Mouse (Mus musculus) forebrain, embryonic 16.5 days (tissue): ENCODE data around the gene Fhod1. TPM values are rescaled to one million over a fixed set of nuclear protein-coding genes. Genes with fewer than 3 reads are reported as not detected.
A peak's percentile ranks its signal among the peaks of the same experiment; 100 is the strongest.

ENCODE experiments used
- ATAC-seq: fragments of 200-750 bp; cut with Nextera tagmentation; 2 replicates; pipeline ENCODE4 v1.8.0; 2017; ENCODE audit warnings: mild to moderate bottlenecking, moderate library complexity
- H3K27ac ChIP-seq: fragments of 300-500 bp; sonication (generic); 2 replicates; pipeline ENCODE4 v1.5.1; 2014; ENCODE audit warnings: low read length, control low read depth
- H3K27me3 ChIP-seq: fragments of 300-500 bp; sonication (generic); replicated peaks from 2 replicates; pipeline ENCODE4 v1.6.1; 2014; ENCODE audit warnings: low read length; ENCODE audit not compliant: control insufficient read depth, insufficient read depth
- H3K36me3 ChIP-seq: fragments of 300-500 bp; sonication (generic); 2 replicates; pipeline ENCODE4 v1.6.1; 2014; ENCODE audit not compliant: control insufficient read depth, insufficient read depth
- H3K4me1 ChIP-seq: fragments of 300-500 bp; sonication (generic); replicated peaks from 2 replicates; pipeline ENCODE4 v1.6.1; 2014; ENCODE audit warnings: low read length; ENCODE audit not compliant: control insufficient read depth, insufficient read depth
- H3K4me2 ChIP-seq: fragments of 300-500 bp; sonication (generic); 2 replicates; pipeline ENCODE4 v1.6.1; 2014; ENCODE audit warnings: mild to moderate bottlenecking, low read length, control low read depth
- H3K4me3 ChIP-seq: fragments of 300-500 bp; sonication (generic); replicated peaks from 2 replicates; pipeline ENCODE4 v1.5.1; 2014; ENCODE audit warnings: mild to moderate bottlenecking, low read length, control low read depth
- H3K9ac ChIP-seq: fragments of 300-500 bp; sonication (generic); replicated peaks from 2 replicates; pipeline ENCODE4 v1.6.1; 2014; ENCODE audit warnings: low read depth, low read length, control low read depth
- H3K9me3 ChIP-seq: fragments of 300-500 bp; sonication (generic); 2 replicates; pipeline ENCODE4 v1.6.1; 2016; ENCODE audit warnings: low read length; ENCODE audit not compliant: control insufficient read depth
- WGBS: fragments of 180-500 bp; shearing (Covaris S2); extraction: QIAGEN DNeasy Blood & Tissue Kit; methylation state at CpG from one replicate; pipeline ENCODE4 v1.1.7; 2014; 5-methylcytosine and 5-hydroxymethylcytosine counted together
- polyA plus RNA-seq: library from polyadenylated mRNA; unstranded; fragments of >200 nt; fragmentation: Nextera tagmentation; extraction: Ambion mirVana; gene quantifications from 2 replicates; pipeline ENCODE4 v1.2.1, GENCODE M21; 2015

Gene Fhod1
- polyA plus RNA-seq, 1 experiment from 2014 or later, result 0.43 TPM

- H3K27ac ChIP-seq, result no peak overlapping the region
- no peaks in the 10 kb centered on the region for H3K27me3 ChIP-seq
- H3K9ac ChIP-seq, result no peak overlapping the region
- ATAC-seq, result no peak
- peaks cover 15% of the 10 kb centered on the region for H3K4me1 ChIP-seq
- 75% methylated on average over 8 of the region's 8 CpGs for WGBS
- no peak overlapping the region for H3K4me2 ChIP-seq
- H3K36me3 ChIP-seq, result peaks cover 4% of the 10 kb centered on the region; the same call in 1 of the 2 replicates
- no peaks in the 10 kb centered on the region for H3K9me3 ChIP-seq
- no peak overlapping the region for H3K4me3 ChIP-seq
These were observed 5.9 kb upstream of the Fhod1 start for GRCm38 (mm10) chr8:105353583-105354135.

GRCm38 (mm10) chr8:105350186-105350585 is 2.4 kb upstream of the Fhod1 start:
- H3K4me1 ChIP-seq, result peaks cover 32% of the 10 kb centered on the region
- H3K9ac ChIP-seq, result no peak overlapping the region; the same call in 1 of the 2 replicates
- ATAC-seq, result no peak
- H3K27me3 ChIP-seq, result no peaks in the 10 kb centered on the region
- no peak overlapping the region for H3K27ac ChIP-seq
- no peaks in the 10 kb centered on the region for H3K9me3 ChIP-seq
- H3K4me2 ChIP-seq, result peak overlapping the region; percentile 94
- 29% methylated on average over 7 of the region's 7 CpGs for WGBS
- peak overlapping the region; percentile 75 for H3K4me3 ChIP-seq
- H3K36me3 ChIP-seq, result no peaks in the 10 kb centered on the region

GRCm38 (mm10) chr8:105349096-105349771 is 1.5 kb upstream of the Fhod1 start:
- WGBS, result 0% methylated on average over 45 of the region's 48 CpGs
- peak; percentile 26 for ATAC-seq
- H3K27ac ChIP-seq, result peak overlapping the region; percentile 68
- H3K4me3 ChIP-seq, result peak overlapping the region; percentile 75
- no peaks in the 10 kb centered on the region for H3K36me3 ChIP-seq
- H3K27me3 ChIP-seq, result no peaks in the 10 kb centered on the region
- no peaks in the 10 kb centered on the region for H3K9me3 ChIP-seq
- peak overlapping the region; percentile 94 for H3K4me2 ChIP-seq
- H3K9ac ChIP-seq, result peak overlapping the region; percentile 81
- H3K4me1 ChIP-seq, result peaks cover 32% of the 10 kb centered on the region

- Histone ChIP-seq H3K4me2 (peak within 1 kb of the TSS; percentile 94), H3K4me3 (peak within 1 kb of the TSS; percentile 75), H3K36me3 (no peaks in the 10 kb centered on the region), H3K9ac (peak within 1 kb of the TSS; percentile 81), H3K27ac (peak within 1 kb of the TSS; percentile 68), H3K4me1 (peaks cover 32% of the 10 kb centered on the region), H3K9me3 (no peaks in the 10 kb centered on the region), H3K27me3 (no peaks in the 10 kb centered on the region)
- WGBS, result under 1% methylated on average over 34 of the region's 34 CpGs
- peak; percentile 27 for ATAC-seq
These were observed 820 bp upstream of the Fhod1 start, which contains the start of gene Slc9a5 for GRCm38 (mm10) chr8:105348450-105349095. Slc9a5 (plus strand) TSS chr8:105348843.

GRCm38 (mm10) chr8:105346611-105347427 is 934 bp downstream of the Fhod1 start:
- peaks cover 32% of the 10 kb centered on the region for H3K4me1 ChIP-seq
- peak; percentile 1; the same call in 1 of the 2 replicates for ATAC-seq
- WGBS, result 4% methylated on average over 32 of the region's 34 CpGs
- peak overlapping the region; percentile 81 for H3K9ac ChIP-seq
- H3K27me3 ChIP-seq, result no peaks in the 10 kb centered on the region
- H3K27ac ChIP-seq, result no peak overlapping the region
- H3K4me3 ChIP-seq, result peak overlapping the region; percentile 75
- H3K9me3 ChIP-seq, result no peaks in the 10 kb centered on the region
- peak overlapping the region; percentile 94 for H3K4me2 ChIP-seq
- H3K36me3 ChIP-seq, result no peaks in the 10 kb centered on the region

- H3K4me1 ChIP-seq, result peaks cover 25% of the 10 kb centered on the region
- H3K36me3 ChIP-seq, result no peaks in the 10 kb centered on the region
- no peaks in the 10 kb centered on the region for H3K27me3 ChIP-seq
- H3K4me3 ChIP-seq, result no peak overlapping the region
- no peak overlapping the region for H3K9ac ChIP-seq
- no peak for ATAC-seq
- WGBS, result 72% methylated on average over 7 of the region's 7 CpGs
- H3K27ac ChIP-seq, result no peak overlapping the region
- H3K9me3 ChIP-seq, result no peaks in the 10 kb centered on the region
- no peak overlapping the region for H3K4me2 ChIP-seq
These were observed 2.4 kb downstream of the Fhod1 start for GRCm38 (mm10) chr8:105345061-105345975.

GRCm38 (mm10) chr8:105343791-105344574 is 3.8 kb downstream of the Fhod1 start:
- Histone ChIP-seq H3K4me1 (peaks cover 17% of the 10 kb centered on the region), H3K4me2 (no peak overlapping the region), H3K9ac (no peak overlapping the region)

GRCm38 (mm10) chr8:105342768-105343167 is 5.0 kb downstream of the Fhod1 start:
- no peak for ATAC-seq
- Histone ChIP-seq H3K27ac (no peak overlapping the region), H3K4me1 (peaks cover 13% of the 10 kb centered on the region), H3K36me3 (no peaks in the 10 kb centered on the region), H3K4me2 (no peak overlapping the region), H3K9ac (no peak overlapping the region), H3K4me3 (no peak overlapping the region), H3K27me3 (no peaks in the 10 kb centered on the region), H3K9me3 (no peaks in the 10 kb centered on the region)
- 75% methylated on average over 4 of the region's 4 CpGs for WGBS

More at GRCm38 (mm10) chr8:105343791-105344574, 3.8 kb downstream of the Fhod1 start:
- ATAC-seq, result no peak
- WGBS, result 58% methylated on average over 6 of the region's 8 CpGs
- Histone ChIP-seq H3K27ac (no peak overlapping the region), H3K4me3 (no peak overlapping the region), H3K27me3 (no peaks in the 10 kb centered on the region), H3K9me3 (no peaks in the 10 kb centered on the region), H3K36me3 (no peaks in the 10 kb centered on the region)
